Mouse (Mus musculus) liver, embryonic 11.5 days (tissue): ENCODE results near the gene Gm10803. TPM values are rescaled to one million over a fixed set of nuclear protein-coding genes. Genes with fewer than 3 reads are reported as not detected.

Experiments used
- ATAC-seq: fragments of 200-750 bp; cut with Nextera tagmentation; replicated peaks from 2 replicates; pipeline ENCODE4 v1.8.0; 2017; ENCODE audit warnings: moderate number of reproducible peaks, mild to moderate bottlenecking, moderate TSS enrichment, moderate library complexity; ENCODE audit not compliant: low FRiP score
- DNase-seq: peaks from one replicate; pipeline ENCODE4 v3.0.0-alpha.2; 2017; ENCODE audit warnings: low spot score
- H3K27ac ChIP-seq: fragments of 300-500 bp; sonication (generic); 2 replicates; pipeline ENCODE4 v1.5.1; 2014; ENCODE audit warnings: mild to moderate bottlenecking, low read depth, low read length, control low read depth
- H3K27me3 ChIP-seq: fragments of 300-500 bp; sonication (generic); replicated peaks from 2 replicates; pipeline ENCODE4 v1.6.1; 2014; ENCODE audit warnings: low read length, mixed read lengths; ENCODE audit not compliant: control insufficient read depth, insufficient read depth
- H3K36me3 ChIP-seq: fragments of 300-500 bp; sonication (generic); 2 replicates; pipeline ENCODE4 v1.6.1; 2014; ENCODE audit warnings: mild to moderate bottlenecking, low read length, moderate library complexity, mixed read lengths; ENCODE audit not compliant: control insufficient read depth, insufficient read depth
- H3K4me1 ChIP-seq: fragments of 300-500 bp; sonication (generic); replicated peaks from 2 replicates; pipeline ENCODE4 v1.6.1; 2014; ENCODE audit warnings: low read length, mixed read lengths; ENCODE audit not compliant: control insufficient read depth, insufficient read depth
- H3K4me2 ChIP-seq: fragments of 300-500 bp; sonication (generic); 2 replicates; pipeline ENCODE4 v1.6.1; 2014; ENCODE audit warnings: mild to moderate bottlenecking, control low read depth, moderate library complexity
- H3K4me3 ChIP-seq: fragments of 300-500 bp; sonication (generic); 2 replicates; pipeline ENCODE4 v1.5.1; 2014; ENCODE audit warnings: low read depth, low read length, control low read depth
- H3K9ac ChIP-seq: fragments of 300-500 bp; sonication (generic); 2 replicates; pipeline ENCODE4 v1.6.1; 2014; ENCODE audit warnings: low read depth, low read length, control low read depth
- H3K9me3 ChIP-seq: fragments of 300-500 bp; sonication (generic); 2 replicates; pipeline ENCODE4 v1.6.1; 2016; ENCODE audit warnings: low read length, inconsistent platforms, mixed read lengths; ENCODE audit not compliant: control insufficient read depth
- WGBS: fragments of 180-500 bp; shearing (Covaris S2); extraction: QIAGEN DNeasy Blood & Tissue Kit; methylation state at CpG from one replicate; pipeline ENCODE4 v1.1.7; 2014; 5-methylcytosine and 5-hydroxymethylcytosine counted together
- polyA plus RNA-seq: library from polyadenylated mRNA; unstranded; fragments of >200 nt; fragmentation: Nextera tagmentation; extraction: Ambion mirVana; gene quantifications from 2 replicates; pipeline ENCODE4 v1.2.1, GENCODE M21; 2014

The Gm10803 gene
- polyA plus RNA-seq, 1 experiment from 2014 or later = not detected

DNA sequence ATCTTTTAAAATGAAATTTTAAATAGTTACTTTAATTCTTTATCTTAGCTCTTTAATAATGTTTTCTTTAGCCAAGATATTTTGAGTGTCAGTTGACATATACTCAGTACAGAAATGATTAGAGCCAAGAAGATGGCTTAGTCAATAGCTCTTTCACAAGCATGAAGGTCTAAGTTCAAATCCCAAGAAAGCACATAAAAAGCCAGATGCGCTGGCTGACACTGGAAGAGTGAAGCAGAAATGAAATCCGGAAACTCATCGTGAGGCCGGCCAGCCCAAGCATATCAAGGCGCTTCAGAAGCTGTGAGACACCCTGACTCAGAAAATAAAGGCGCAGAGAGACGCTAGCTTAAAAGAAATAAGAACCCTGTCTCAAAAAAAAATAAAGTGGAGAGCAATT lies 26.5 kb upstream of the Gm10803 start:
- Histone ChIP-seq H3K4me2 (no peak overlapping the region), H3K27ac (no peak overlapping the region), H3K9ac (no peak overlapping the region), H3K27me3 (no peaks in the 10 kb centered on the region), H3K9me3 (no peaks in the 10 kb centered on the region), H3K36me3 (no peaks in the 10 kb centered on the region), H3K4me1 (no peaks in the 10 kb centered on the region), H3K4me3 (no peak overlapping the region)
- 87% methylated on average over 7 of the region's 7 CpGs for WGBS
- DNase-seq (no peak), ATAC-seq (no peak)

DNA sequence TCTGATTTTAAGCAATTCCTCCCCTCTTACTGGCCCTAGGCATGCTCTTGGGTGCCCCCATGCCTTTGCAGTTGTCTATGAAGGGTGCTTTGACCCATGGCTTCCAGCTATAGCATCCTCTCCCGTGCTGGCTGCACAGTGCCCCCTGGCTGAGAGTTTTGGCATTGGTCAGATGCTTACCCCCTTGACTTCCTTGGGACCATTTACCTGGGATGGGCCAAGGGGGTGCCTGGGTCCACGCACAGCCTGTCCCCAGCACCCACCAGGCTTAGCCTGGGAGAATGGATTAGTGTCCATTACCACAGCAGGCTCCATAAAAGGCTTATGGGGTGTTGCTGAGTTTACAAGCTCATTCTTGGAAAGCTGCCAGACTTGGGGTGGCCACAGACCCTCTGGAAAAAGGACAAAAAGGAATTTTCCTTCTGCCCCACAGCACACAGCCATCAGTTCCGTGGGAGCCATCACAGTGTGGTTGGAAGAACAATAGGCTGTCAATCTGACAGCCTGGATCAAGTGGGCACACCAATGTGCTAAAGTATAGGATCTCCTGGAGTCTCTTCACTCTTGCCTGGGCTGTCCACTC lies 22.9 kb upstream of the Gm10803 start:
- H3K4me3 ChIP-seq = no peak overlapping the region
- H3K36me3 ChIP-seq = no peaks in the 10 kb centered on the region
- H3K27ac ChIP-seq = no peak overlapping the region
- no peak overlapping the region for H3K4me2 ChIP-seq
- WGBS = 52% methylated on average over 3 of the region's 3 CpGs
- H3K27me3 ChIP-seq = no peaks in the 10 kb centered on the region
- DNase-seq (no peak), ATAC-seq (no peak)
- H3K9me3 ChIP-seq = no peaks in the 10 kb centered on the region
- no peaks in the 10 kb centered on the region for H3K4me1 ChIP-seq
- no peak overlapping the region for H3K9ac ChIP-seq

DNA sequence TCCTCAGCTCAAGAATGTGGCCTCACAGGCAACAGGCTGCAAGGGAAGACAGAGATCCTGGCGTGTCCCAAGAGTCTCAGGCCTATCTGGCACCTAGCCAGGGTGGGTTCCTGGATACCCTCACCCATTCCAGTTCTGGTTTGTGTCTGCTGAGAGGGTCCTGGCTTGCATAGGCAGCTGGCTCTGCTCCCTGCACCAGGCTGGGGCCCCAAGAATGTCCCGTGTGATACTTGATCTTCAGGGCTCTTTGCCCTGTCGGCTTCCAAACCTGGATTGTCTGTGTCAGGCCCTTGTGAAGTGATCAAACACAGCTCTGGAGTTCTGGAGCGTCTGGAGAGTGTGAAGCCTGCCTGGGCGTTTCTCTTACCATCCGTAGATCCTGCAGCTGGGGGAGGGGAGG lies 22.2 kb upstream of the Gm10803 start:
- no peak for ATAC-seq
- Histone ChIP-seq H3K4me1 (no peaks in the 10 kb centered on the region), H3K36me3 (no peaks in the 10 kb centered on the region), H3K27ac (no peak overlapping the region), H3K4me3 (no peak overlapping the region), H3K9me3 (no peaks in the 10 kb centered on the region), H3K4me2 (no peak overlapping the region), H3K27me3 (no peaks in the 10 kb centered on the region), H3K9ac (no peak overlapping the region)
- 23% methylated on average over 6 of the region's 6 CpGs for WGBS
- DNase-seq = no peak

DNA sequence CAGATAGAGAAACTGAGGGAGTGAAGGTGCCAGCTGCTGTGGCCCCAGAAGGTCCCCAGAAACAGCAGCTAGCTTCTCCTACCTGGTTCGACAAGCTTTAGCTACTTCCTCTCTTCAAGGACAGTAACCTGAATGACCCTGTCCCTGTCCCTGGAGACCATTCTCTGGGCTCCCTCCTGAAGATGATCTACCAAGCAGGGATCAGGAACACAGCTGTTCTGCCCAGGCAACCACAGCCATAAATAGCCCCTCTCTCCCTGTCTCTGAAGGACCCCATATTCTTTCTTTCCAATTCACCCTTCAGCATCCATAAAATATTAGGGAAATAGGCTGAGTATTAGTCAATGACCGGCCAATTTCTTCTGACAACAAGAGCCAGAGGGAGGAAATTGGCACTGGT lies 18.6 kb upstream of the Gm10803 start:
- 80% methylated on average over 2 of the region's 2 CpGs for WGBS

DNA sequence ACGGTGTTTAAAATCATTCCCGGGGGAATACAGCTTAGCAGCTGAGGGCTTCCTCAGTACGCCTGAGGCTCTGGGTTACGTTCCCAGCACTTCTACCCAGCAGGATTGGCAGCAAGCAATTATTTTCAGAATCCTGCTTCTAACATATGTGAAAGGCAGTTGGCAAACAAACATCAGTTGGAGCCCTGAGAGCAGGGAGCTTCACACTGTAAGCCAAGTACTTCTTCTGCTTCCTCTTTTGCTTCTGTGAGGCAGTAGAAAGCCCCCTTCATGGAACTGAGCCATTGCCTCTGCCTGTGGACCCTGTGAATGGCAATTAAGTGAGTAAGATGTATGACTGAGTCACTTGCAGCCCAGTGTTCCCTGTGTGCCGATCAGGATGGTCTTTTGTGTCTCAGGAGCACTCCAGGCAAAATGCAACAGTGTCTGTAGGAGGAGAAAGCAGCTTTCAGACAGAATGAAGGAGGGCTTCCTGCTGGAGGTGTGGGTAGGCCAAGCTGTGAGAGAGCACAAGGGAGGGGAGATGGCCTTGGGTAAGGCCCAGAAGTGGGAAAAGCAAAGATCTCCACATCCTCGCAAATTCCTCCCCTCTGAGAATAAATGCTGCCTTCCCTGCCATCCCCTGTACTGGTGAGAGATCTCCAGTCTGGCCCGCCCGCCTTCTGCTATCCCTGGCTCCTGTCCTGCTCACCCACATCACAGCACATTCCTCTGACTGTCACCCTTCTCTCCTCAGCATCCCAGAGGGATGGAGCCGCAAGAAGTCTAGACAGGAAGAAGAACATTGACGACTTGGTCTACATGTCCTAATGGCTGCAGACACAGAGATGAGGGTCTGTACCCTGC lies 7.5 kb upstream of the Gm10803 start:
- Histone ChIP-seq H3K27me3 (no peaks in the 10 kb centered on the region), H3K27ac (no peak overlapping the region), H3K36me3 (no peaks in the 10 kb centered on the region), H3K4me2 (no peak overlapping the region), H3K9me3 (no peaks in the 10 kb centered on the region), H3K9ac (no peak overlapping the region), H3K4me3 (no peak overlapping the region), H3K4me1 (no peaks in the 10 kb centered on the region)
- ATAC-seq (no peak), DNase-seq (no peak)
- WGBS = 65% methylated on average over 10 of the region's 10 CpGs

More for the DNA sequence above, 18.6 kb upstream of the Gm10803 start:
- H3K4me1 ChIP-seq = no peaks in the 10 kb centered on the region
- H3K27me3 ChIP-seq = no peaks in the 10 kb centered on the region
- H3K9ac ChIP-seq = no peak overlapping the region
- no peaks in the 10 kb centered on the region for H3K9me3 ChIP-seq
- H3K4me2 ChIP-seq = no peak overlapping the region
- ATAC-seq (no peak), DNase-seq (no peak)
- H3K27ac ChIP-seq = no peak overlapping the region
- no peaks in the 10 kb centered on the region for H3K36me3 ChIP-seq
- no peak overlapping the region for H3K4me3 ChIP-seq

DNA sequence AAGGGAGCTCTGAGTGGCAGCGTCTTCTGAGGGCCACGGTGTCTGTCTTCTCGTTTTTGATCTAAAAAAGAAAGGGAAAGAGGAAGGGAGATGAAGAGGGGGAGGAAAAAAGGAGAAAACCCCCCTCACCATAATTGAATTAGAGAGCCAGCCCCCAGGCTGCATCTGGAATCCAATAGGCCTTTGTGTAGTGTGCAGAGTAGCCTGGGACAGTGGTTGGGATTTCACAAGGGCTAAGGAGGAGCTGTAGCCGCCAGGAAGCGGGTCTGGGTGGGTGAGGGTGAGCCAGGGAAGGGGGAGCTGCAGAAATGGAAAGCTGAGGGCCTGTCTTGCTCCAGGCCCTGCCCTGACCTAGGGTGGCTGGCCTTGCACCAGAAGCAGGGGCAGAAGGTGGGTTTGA lies 6.5 kb upstream of the Gm10803 start:
- WGBS = 54% methylated on average over 5 of the region's 5 CpGs
- H3K4me1 ChIP-seq = no peaks in the 10 kb centered on the region
- no peaks in the 10 kb centered on the region for H3K36me3 ChIP-seq
- no peak overlapping the region for H3K4me3 ChIP-seq
- DNase-seq (no peak), ATAC-seq (no peak)
- H3K27ac ChIP-seq = no peak overlapping the region
- H3K27me3 ChIP-seq = no peaks in the 10 kb centered on the region
- no peaks in the 10 kb centered on the region for H3K9me3 ChIP-seq
- H3K4me2 ChIP-seq = no peak overlapping the region
- H3K9ac ChIP-seq = no peak overlapping the region

DNA sequence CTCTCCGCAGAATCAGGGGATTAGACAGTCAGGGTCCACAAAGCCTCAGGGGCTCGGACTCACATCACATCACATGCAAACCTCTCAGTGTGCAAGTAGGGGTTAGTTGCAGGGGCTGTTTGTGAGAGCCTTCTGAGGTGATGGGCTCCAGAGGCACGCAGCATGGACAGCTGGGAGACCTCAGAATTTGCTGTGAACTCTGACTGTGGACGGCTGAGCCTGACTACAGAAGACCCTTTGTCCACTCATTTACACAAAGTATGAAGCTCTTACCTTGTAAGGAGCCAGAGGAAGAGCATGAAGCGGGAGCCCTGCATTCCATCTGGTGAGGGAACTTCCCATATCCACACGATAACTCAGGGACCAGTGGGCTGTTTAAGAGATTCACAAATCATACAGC lies 5.3 kb downstream of the Gm10803 start:
- no peaks in the 10 kb centered on the region for H3K27me3 ChIP-seq
- H3K9ac ChIP-seq = no peak overlapping the region
- WGBS = 62% methylated on average over 6 of the region's 6 CpGs
- no peak for ATAC-seq
- no peak overlapping the region for H3K4me3 ChIP-seq
- H3K36me3 ChIP-seq = no peaks in the 10 kb centered on the region
- H3K9me3 ChIP-seq = no peaks in the 10 kb centered on the region
- H3K4me1 ChIP-seq = no peaks in the 10 kb centered on the region
- H3K27ac ChIP-seq = no peak overlapping the region
- no peak overlapping the region for H3K4me2 ChIP-seq
- DNase-seq = no peak

DNA sequence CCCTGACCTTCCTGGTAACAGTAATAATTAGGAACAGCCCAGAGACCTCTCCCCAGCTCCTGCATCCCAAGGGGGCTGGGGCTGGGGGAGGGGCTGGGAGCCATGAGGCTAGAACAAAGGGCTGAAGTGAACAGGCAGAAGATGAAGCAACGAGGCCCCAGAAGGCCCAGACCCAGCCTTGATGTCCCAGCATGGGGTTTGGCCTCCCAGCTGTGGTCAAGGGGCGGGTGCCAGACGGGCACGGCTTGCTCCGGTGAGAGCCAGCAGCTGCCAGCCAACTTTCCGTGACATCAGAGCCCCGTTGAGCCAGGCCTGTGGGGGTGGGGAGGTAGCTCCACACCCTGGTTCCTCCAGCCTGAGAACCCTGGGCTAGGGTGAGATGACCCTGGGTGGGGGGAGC lies 7.3 kb downstream of the Gm10803 start:
- no peaks in the 10 kb centered on the region for H3K4me1 ChIP-seq
- no peaks in the 10 kb centered on the region for H3K9me3 ChIP-seq
- DNase-seq (no peak), ATAC-seq (no peak)
- no peak overlapping the region for H3K4me3 ChIP-seq
- no peaks in the 10 kb centered on the region for H3K27me3 ChIP-seq
- no peak overlapping the region for H3K27ac ChIP-seq
- H3K9ac ChIP-seq = no peak overlapping the region
- 54% methylated on average over 7 of the region's 7 CpGs for WGBS
- no peaks in the 10 kb centered on the region for H3K36me3 ChIP-seq
- H3K4me2 ChIP-seq = no peak overlapping the region

DNA sequence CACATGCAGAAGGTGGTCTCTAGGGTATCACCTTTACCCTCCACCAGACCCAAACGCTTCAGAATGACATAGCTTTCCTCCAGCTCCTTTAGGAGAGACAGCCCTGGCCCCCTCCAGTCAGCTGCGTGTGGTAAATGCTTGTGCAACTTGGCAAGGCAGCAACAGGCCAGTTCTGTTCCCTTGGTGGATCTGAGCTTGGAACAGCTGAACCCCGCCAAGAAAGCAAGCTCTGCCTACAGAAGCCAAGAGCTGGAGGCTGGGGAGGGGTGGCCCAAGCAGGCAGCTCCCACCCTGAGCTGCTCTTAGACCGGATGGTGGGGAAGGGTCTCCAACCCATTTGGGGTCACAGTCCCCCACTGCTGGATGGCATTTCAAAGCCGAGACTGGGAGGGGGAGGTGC lies 12.2 kb downstream of the Gm10803 start:
- Histone ChIP-seq H3K27me3 (no peaks in the 10 kb centered on the region), H3K4me2 (no peak overlapping the region), H3K4me3 (no peak overlapping the region), H3K36me3 (no peaks in the 10 kb centered on the region), H3K9me3 (no peaks in the 10 kb centered on the region), H3K4me1 (no peaks in the 10 kb centered on the region), H3K9ac (no peak overlapping the region), H3K27ac (no peak overlapping the region)
- 55% methylated on average over 5 of the region's 5 CpGs for WGBS
- no peak for ATAC-seq
- no peak for DNase-seq
